In the genomic region with DNA sequence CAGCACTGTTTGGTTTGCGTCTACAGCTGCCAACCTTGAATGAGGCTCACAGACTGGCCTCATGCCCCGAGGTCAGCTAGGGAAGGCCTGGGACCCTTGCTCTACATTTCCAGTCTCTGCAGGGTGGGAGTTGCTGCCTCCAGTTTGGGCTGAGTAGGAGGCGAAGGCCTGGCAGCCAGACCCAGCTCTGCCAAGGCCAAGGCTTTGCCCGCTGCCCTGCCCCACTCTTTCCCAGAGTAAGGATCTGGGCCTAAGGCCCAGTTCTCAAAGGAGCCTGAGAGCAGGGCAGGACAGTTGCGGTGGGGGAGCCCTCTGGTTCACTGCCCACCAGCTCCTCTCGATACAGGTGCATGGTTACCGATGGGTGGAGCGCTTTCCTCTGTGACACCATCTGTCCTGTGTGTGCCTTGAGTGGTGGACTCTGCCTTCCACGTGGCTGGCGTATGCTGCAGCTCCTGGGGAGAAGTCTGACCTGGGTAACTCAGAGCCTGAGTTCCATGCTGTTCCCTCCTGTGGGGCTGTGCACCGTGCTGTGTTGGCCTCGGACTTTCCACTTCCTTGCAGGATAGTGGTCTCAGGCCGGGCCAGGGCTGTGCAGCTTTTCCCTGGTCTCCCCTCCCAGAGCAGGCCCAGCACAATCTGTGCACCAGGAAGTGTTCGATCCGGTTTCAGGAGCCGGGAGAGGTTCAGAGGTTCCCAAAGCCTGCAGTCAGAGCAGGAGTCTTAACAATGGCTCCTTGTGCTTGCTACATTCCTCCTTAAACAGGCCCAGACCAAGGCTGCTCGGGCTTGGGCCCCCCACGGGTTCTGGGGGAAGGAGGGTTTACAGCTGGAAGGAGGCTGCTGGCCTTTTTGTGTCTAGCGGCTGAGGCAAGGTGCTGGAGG, we compare ENCODE assay signal across 8 mouse cellular contexts.
DNase-seq lines count a peak whose midpoint lies in the region; ATAC-seq and TF ChIP-seq lines count a peak whose summit lies in the region.

No protein-coding gene starts in this region.

- H3K9me3 ChIP-seq in forebrain, embryonic 16.5 days (ENCODE audit: control insufficient read depth, low read length): no peaks in the 10 kb centered on the region

- H3K36me3 ChIP-seq in forebrain, embryonic 16.5 days (ENCODE audit: control insufficient read depth, insufficient read depth): no peaks in the 10 kb centered on the region
- H3K36me3 ChIP-seq in small intestine, adult 2 months (ENCODE audit: control insufficient read depth, insufficient read depth, low read length): no peaks in the 10 kb centered on the region
- no peaks in the 10 kb centered on the region for H3K36me3 ChIP-seq in thymus, adult 2 months (ENCODE audit: control insufficient read depth, insufficient read depth, low read length)

- no peak overlapping the region for H3K4me3 ChIP-seq in forebrain, embryonic 16.5 days (replicated peaks; ENCODE audit: low read length)
- no peak overlapping the region for H3K4me3 ChIP-seq in small intestine, adult 2 months (ENCODE audit: low read depth, low read length)
- H3K4me3 ChIP-seq in thymus, adult 2 months (ENCODE audit: control insufficient read depth, insufficient read depth, low read length): no peak overlapping the region

- no peaks in the 10 kb centered on the region for H3K27me3 ChIP-seq in forebrain, embryonic 16.5 days (replicated peaks; ENCODE audit: control insufficient read depth, insufficient read depth, low read length)
- H3K27me3 ChIP-seq in small intestine, adult 2 months (ENCODE audit: control insufficient read depth, insufficient read depth, low read length): no peaks in the 10 kb centered on the region
- H3K27me3 ChIP-seq in thymus, adult 2 months (ENCODE audit: control insufficient read depth, insufficient read depth, low read length): no peaks in the 10 kb centered on the region

- H3K9ac ChIP-seq in forebrain, embryonic 16.5 days (replicated peaks; ENCODE audit: low read depth, low read length): peak overlapping the region; percentile 19; the same call in 1 of the 2 replicates

- no peak for TF ChIP-seq POLR2A in small intestine, adult 2 months (IDR thresholded peaks at IDR 0.05; ENCODE audit: low read depth, low read length)
- no peak for TF ChIP-seq POLR2A in thymus, adult 2 months (IDR thresholded peaks at IDR 0.05; ENCODE audit: control insufficient read depth, extremely low read depth, insufficient read depth, low read length, poor library complexity)

- peak; percentile 34 for DNase-seq in cerebellum, adult 9-11 months
- DNase-seq in adipocyte (ENCODE audit: low spot score): peak; percentile 80
- DNase-seq in kidney, postnatal 25 days: peak; percentile 70 to 93
- DNase-seq in thymus, adult 2 months: no peak
- DNase-seq in urinary bladder, postnatal 4 days (ENCODE audit: low spot score in 2 of 2): no peak

- no peak overlapping the region for H3K27ac ChIP-seq in forebrain, embryonic 16.5 days (ENCODE audit: low read length)
- peak overlapping the region; percentile 41 for H3K27ac ChIP-seq in small intestine, adult 2 months (ENCODE audit: insufficient read depth, low read depth, low read length)
- H3K27ac ChIP-seq in thymus, adult 2 months (ENCODE audit: control insufficient read depth, insufficient read depth, low read length): no peak overlapping the region

- H3K4me2 ChIP-seq in forebrain, embryonic 16.5 days (ENCODE audit: low read length): no peak overlapping the region

- ATAC-seq in cerebellum, adult (ENCODE audit: insufficient number of reproducible peaks, low FRiP score, low TSS enrichment): no peak
- peak; percentile 23; the same call in 1 of the 2 replicates for ATAC-seq in forebrain, embryonic 16.5 days

- peaks cover 5% of the 10 kb centered on the region for H3K4me1 ChIP-seq in forebrain, embryonic 16.5 days (replicated peaks; ENCODE audit: control insufficient read depth, insufficient read depth, low read length)
- H3K4me1 ChIP-seq in small intestine, adult 2 months (ENCODE audit: control insufficient read depth, insufficient read depth, insufficient read length, low read length): peaks cover 28% of the 10 kb centered on the region
- peaks cover 53% of the 10 kb centered on the region for H3K4me1 ChIP-seq in thymus, adult 2 months (replicated peaks; ENCODE audit: control insufficient read depth, insufficient read depth, low read length)

- no peak for TF ChIP-seq CTCF in small intestine, adult 2 months (IDR thresholded peaks at IDR 0.05; ENCODE audit: extremely low read depth, insufficient read length, insufficient replicate concordance, low read depth, low read length)
- TF ChIP-seq CTCF in thymus, adult 2 months (IDR thresholded peaks at IDR 0.05; ENCODE audit: borderline replicate concordance, control insufficient read depth, extremely low read depth, insufficient read depth, low read length, poor library complexity): no peak

- 33% methylated on average over 19 of the region's 19 CpGs for WGBS in forebrain, embryonic 16.5 days
- 35% methylated on average over 19 of the region's 19 CpGs for WGBS in small intestine, adult 2 months
- WGBS in thymus, adult 2 months: 81% methylated on average over 19 of the region's 19 CpGs

Comparison
In these comparisons a context has a peak if more than half of its experiments do, and no peak if none do; other contexts are left out.
1. DNase-seq: peak in cerebellum, adult 9-11 months (single experiment), adipocyte (single experiment) and kidney, postnatal 25 days (2 of 2); none in thymus, adult 2 months (single experiment) and urinary bladder, postnatal 4 days (0 of 2).